Mouse (Mus musculus) stomach, postnatal 0 days (tissue): ENCODE measurements around the gene Hist1h2bk.

ENCODE experiments used
- CTCF ChIP-seq: IDR thresholded peaks from 2 replicates; pipeline ENCODE4 v1.5.1; 2016; ENCODE audit warnings: antibody characterized with exemption, low read depth, mild to moderate bottlenecking, moderate library complexity
- EP300 ChIP-seq: optimal IDR thresholded peaks from 2 replicates; pipeline ENCODE3; 2016; ENCODE audit warnings: antibody characterized with exemption

DNA sequence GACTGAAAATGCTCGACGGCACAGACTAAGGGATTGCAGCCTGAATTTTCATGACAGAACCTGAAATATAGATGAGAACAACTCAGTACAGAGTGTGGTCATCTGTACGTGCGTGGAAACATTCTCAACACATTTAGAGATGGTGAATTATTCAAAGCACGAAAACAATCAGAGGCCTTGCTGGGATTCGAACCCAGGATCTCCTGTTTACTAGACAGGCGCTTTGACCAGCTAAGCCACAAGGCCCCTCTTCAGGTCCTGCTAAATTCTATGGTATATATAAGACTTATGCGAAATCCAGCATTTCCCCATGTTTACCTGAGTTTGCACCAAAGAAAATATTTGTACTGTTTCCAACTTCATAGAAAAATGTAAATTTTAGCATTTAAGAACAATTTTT lies 5.7 kb upstream of the Hist1h2bk start:
- no peak for TF ChIP-seq EP300
- no peak for TF ChIP-seq CTCF
